Mouse (Mus musculus) layer of hippocampus, postnatal 10 days (tissue): ENCODE results near the gene Olfr859. TPM values are rescaled to one million over a fixed set of nuclear protein-coding genes. Genes with fewer than 3 reads are reported as not detected.
"Not testable (repeated sequence)": the region's sequence is repeated elsewhere in the genome, so short reads cannot be mapped to it uniquely, and the experiment has no call there.

ENCODE experiments used
- DNase-seq, 2 experiments: peaks; one replicate each; pipeline ENCODE4 v3.0.0; 2021; ENCODE audit warnings: low spot score in 2 of 2
- long read RNA-seq: library from polyadenylated mRNA; stranded (forward); transcript quantifications from one replicate; pipeline ENCODE4 v2.0.0, GENCODE M21; 2023
- total RNA-seq, 2 experiments: library from RNA; stranded (reverse); gene quantifications; 2 replicates each; pipeline ENCODE4 v1.2.3; 2021

Olfr859 gene
- not detected for total RNA-seq
- long read RNA-seq = 0 reads

DNA sequence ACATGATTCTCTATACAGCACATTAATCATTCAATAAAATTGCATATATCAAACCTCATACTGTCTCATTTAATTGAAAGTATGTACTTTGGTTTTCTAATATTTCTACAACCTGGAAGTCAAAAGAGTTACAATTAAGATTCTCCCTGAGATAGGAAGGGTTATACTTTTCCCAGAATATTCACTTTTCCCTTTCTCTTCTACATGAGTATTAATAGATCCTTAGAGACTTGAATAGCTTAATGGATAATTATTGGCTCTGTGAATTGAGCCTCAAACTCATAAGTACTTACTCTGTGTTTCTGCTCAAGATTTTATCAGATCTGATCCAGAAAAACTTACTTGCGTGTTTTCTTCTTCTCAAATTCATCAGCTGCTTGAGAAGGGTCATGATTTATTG, at the start of gene Olfr859:
Gene Olfr859 (plus strand): TSS at position 301 of the 400 bp plus-strand sequence.
- not testable (repeated sequence) for DNase-seq

DNA sequence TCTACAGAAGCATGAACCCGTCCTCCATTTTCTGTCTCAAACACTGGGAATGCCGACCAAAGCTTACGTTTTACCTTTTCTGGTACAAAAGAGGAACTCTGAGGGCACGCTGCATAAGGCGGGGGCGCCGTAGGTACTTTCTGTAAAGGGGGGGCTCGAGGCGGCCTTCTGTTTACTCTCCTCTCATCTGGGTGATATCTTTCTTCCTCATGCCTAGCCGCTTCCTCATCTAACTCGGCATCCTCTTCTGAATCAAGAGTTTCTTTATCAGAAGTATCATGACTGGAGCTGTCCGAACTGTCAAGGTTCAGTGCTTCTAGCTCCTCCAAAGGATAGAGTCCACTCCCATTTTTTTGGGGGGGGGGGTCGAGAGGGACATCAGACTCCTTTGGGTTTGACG, 35.6 kb upstream of the Olfr859 start:
- no peak for DNase-seq

DNA sequence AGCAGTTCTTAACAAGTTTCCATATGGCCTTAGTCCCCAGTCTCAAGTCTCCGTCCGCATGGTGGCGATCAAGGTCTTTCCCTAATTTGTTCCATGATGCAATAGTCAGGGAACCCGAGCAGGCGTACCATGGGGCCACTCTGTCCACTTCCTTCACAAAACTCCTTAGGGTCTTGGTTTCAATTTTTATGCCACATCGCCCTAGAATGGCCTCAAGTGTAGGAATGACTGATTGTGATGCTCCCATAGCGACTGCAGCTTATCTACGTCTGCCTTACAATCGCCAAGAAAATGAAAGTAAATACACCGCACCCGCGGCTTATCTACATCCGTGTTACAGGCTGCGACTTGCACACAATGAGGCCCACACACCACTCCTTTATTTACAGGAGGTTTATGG, 35.0 kb upstream of the Olfr859 start:
- no peak for DNase-seq

DNA sequence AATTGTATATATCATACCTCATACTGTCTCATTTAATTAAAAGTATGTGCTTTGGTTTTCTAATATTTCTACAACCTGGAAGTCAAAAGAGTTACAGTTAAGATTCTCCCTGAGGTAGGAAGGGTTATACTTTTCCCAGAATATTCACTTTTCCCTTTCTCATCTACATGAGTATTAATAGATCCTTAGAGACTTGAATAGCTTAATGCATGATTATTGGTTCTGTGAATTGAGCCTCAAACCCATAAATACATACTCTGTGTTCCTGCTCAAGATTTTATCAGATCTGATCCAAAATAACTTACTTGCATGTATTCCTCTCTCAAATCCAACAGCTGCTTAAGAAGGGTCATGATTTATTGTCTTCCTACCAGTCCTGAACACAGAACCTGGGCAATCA, 24.7 kb upstream of the Olfr859 start, which contains the start of gene Olfr58:
Gene Olfr58 (plus strand): TSS at position 301 of the 400 bp plus-strand sequence.
- DNase-seq = no peak

DNA sequence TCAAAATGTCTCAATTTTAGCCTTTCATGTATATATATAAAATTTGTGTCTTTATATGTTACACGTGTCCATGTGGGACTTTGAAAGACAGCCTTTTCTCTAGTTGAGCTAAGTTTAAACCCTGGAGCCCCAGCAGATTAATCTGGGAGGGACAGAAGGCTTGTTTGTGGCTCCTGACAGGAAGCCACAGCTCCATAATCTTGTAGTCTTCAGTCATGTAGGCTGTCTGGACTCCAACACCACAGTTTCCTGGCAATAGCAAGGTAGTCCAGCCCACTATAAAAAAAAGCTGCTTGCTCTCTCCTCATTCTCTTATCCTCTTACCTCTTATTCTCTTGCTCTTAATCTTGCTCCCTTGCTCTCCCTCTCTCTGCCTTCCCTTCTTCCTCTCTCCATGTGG, 1.7 kb upstream of the Olfr859 start:
- DNase-seq = no peak

DNA sequence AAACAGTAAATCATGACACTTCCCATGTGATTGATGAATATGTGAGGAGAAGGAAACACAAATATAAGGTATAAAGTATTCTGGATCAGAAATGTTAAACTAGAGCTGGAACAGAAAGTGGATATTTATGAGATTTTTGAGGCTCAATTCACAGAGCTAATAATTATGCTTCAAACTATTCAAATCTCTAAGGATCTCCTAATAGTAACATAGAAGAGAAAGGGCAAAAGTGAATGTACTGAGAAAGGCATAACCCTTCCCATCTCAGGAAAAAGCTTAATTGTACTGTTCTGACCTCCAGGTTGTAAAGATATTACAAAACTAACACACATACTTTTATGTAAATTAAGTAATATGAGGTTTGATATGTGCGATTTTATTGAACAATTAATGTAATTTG, 44.9 kb downstream of the Olfr859 start, which contains the start of gene Olfr860:
Gene Olfr860 (minus strand): TSS at position 101 of the 400 bp plus-strand sequence.
- DNase-seq = no peak

Other genes starting within 250 kb of the Olfr859 start
- not detected for gene Olfr854, start 237.5 kb upstream of the Olfr859 start, total RNA-seq
- not detected for gene Olfr855, start 222.3 kb upstream of the Olfr859 start, total RNA-seq
- gene Zfp317, start 182.8 kb upstream of the Olfr859 start, total RNA-seq = 10 to 100 TPM; 22.9 to 24.6 TPM
- not detected for gene Olfr857, start 95.5 kb upstream of the Olfr859 start, total RNA-seq
- not detected for gene Olfr58, start 24.6 kb upstream of the Olfr859 start, total RNA-seq
- gene Olfr860, start 44.8 kb downstream of the Olfr859 start, total RNA-seq = not detected
- not detected for gene Olfr862, start 83.1 kb downstream of the Olfr859 start, total RNA-seq
- gene Olfr77, start 112.0 kb downstream of the Olfr859 start, total RNA-seq = not detected
- not detected for gene Olfr866, start 223.1 kb downstream of the Olfr859 start, total RNA-seq